Mouse (Mus musculus) hindbrain, embryonic 10.5 days (tissue): ENCODE results near the gene Rab10. TPM values are rescaled to one million over a fixed set of nuclear protein-coding genes. Genes with fewer than 3 reads are reported as not detected.
"Not testable (repeated sequence)": the region's sequence is repeated elsewhere in the genome, so short reads cannot be mapped to it uniquely, and the experiment has no call there.

Experiments
- DNase-seq: peaks from one replicate; pipeline ENCODE4 v3.0.0-alpha.2; 2017; ENCODE audit warnings: low spot score
- H3K27ac ChIP-seq: fragments of 300-500 bp; sonication (generic); 2 replicates; pipeline ENCODE4 v1.5.1; 2016; ENCODE audit warnings: mild to moderate bottlenecking, moderate library complexity
- H3K27me3 ChIP-seq: fragments of 300-500 bp; sonication (generic); 2 replicates; pipeline ENCODE4 v1.6.1; 2016; ENCODE audit warnings: mild to moderate bottlenecking; ENCODE audit not compliant: poor library complexity, insufficient read depth, severe bottlenecking
- H3K36me3 ChIP-seq: fragments of 300-500 bp; sonication (generic); 2 replicates; pipeline ENCODE4 v1.6.1; 2016; ENCODE audit warnings: mild to moderate bottlenecking, moderate library complexity
- H3K4me1 ChIP-seq: fragments of 300-500 bp; sonication (generic); replicated peaks from 2 replicates; pipeline ENCODE4 v1.6.1; 2016; ENCODE audit warnings: mild to moderate bottlenecking
- H3K4me3 ChIP-seq: fragments of 300-500 bp; sonication (generic); 2 replicates; pipeline ENCODE4 v1.5.1; 2016; ENCODE audit warnings: mild to moderate bottlenecking, moderate library complexity
- H3K9me3 ChIP-seq: fragments of 300-500 bp; sonication (generic); 2 replicates; pipeline ENCODE4 v1.6.1; 2016; ENCODE audit warnings: mild to moderate bottlenecking, moderate library complexity
- WGBS: fragments of 180-500 bp; shearing (Covaris S2); methylation state at CpG from one replicate; pipeline ENCODE4 v1.1.7; 2016; 5-methylcytosine and 5-hydroxymethylcytosine counted together
- polyA plus RNA-seq: library from polyadenylated mRNA; unstranded; fragments of >200 nt; fragmentation: Nextera tagmentation; extraction: Ambion mirVana; gene quantifications from 2 replicates; pipeline ENCODE4 v1.2.1, GENCODE M21; 2016

Gene Rab10
- polyA plus RNA-seq, 1 experiment from 2014 or later: 94.4 TPM

GRCm38 (mm10) chr12:3323241-3323640, 13.5 kb upstream of the Rab10 start:
- Histone ChIP-seq H3K9me3 (0 out of 2 replicates have a peak, but pooled peaks cover 2% of the 10 kb centered on the region), H3K36me3 (no peaks in the 10 kb centered on the region), H3K4me1 (no peaks in the 10 kb centered on the region), H3K4me3 (no peak overlapping the region), H3K27ac (no peak overlapping the region), H3K27me3 (no peaks in the 10 kb centered on the region)
- WGBS: 84% methylated on average over 6 of the region's 6 CpGs
- no peak for DNase-seq

DNA sequence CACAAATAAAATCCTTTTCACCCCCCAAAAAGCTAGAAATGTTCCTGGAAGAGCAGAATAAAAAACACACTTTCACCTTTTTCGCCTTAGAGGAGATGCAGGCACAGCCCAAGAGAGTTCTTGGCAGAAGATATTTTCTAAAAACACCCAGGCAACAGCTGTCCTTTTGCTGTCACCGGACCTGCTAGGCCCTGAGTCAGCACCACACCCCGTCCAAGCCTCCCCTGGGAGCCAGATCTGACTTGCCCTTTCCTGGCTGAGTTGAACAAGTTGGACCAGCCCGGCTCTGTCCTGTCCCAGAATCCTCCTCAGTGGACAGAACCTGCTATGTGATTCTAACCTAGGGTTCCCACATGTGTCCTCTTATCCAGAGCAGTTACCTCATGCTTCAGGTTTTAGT, 9.6 kb upstream of the Rab10 start:
- Histone ChIP-seq H3K36me3 (no peaks in the 10 kb centered on the region), H3K9me3 (0 out of 2 replicates have a peak, but pooled peaks cover 2% of the 10 kb centered on the region), H3K4me3 (no peak overlapping the region), H3K27me3 (no peaks in the 10 kb centered on the region), H3K4me1 (no peaks in the 10 kb centered on the region), H3K27ac (no peak overlapping the region)
- no peak for DNase-seq
- 70% methylated on average over 4 of the region's 4 CpGs for WGBS

DNA sequence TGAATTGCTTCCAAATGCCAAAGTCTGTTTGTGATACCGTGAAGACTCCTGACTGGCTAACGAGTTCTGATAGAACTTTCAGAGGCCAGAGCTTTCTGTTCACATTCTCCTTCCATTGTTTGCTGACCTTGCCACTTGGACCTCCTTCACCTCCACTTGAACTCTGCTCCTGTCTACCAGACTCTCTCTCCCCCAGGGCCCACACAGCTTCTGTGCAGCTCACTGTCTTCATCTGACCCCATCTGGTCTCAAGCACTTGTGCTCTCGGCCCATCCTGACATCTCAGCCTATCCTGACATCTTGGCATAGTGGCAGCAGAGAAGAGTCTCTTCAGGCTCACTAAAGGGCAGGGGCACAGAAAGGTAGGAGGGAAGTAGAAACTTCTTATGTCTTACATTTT, 7.2 kb upstream of the Rab10 start:
- no peaks in the 10 kb centered on the region for H3K36me3 ChIP-seq
- H3K9me3 ChIP-seq: 0 out of 2 replicates have a peak, but pooled peaks cover 2% of the 10 kb centered on the region
- WGBS: 74% methylated on average over 3 of the region's 3 CpGs
- H3K4me1 ChIP-seq: no peaks in the 10 kb centered on the region
- no peak overlapping the region for H3K4me3 ChIP-seq
- DNase-seq: no peak
- no peaks in the 10 kb centered on the region for H3K27me3 ChIP-seq
- H3K27ac ChIP-seq: no peak overlapping the region

- H3K27me3 ChIP-seq: no peaks in the 10 kb centered on the region
- no peaks in the 10 kb centered on the region for H3K4me1 ChIP-seq
- no peak overlapping the region for H3K4me3 ChIP-seq
- H3K9me3 ChIP-seq: 0 out of 2 replicates have a peak, but pooled peaks cover 2% of the 10 kb centered on the region
- H3K27ac ChIP-seq: no peak overlapping the region
- DNase-seq: no peak
- 63% methylated on average over 2 of the region's 2 CpGs for WGBS
- no peaks in the 10 kb centered on the region for H3K36me3 ChIP-seq
Observed at GRCm38 (mm10) chr12:3316083-3316482, 6.3 kb upstream of the Rab10 start.

DNA sequence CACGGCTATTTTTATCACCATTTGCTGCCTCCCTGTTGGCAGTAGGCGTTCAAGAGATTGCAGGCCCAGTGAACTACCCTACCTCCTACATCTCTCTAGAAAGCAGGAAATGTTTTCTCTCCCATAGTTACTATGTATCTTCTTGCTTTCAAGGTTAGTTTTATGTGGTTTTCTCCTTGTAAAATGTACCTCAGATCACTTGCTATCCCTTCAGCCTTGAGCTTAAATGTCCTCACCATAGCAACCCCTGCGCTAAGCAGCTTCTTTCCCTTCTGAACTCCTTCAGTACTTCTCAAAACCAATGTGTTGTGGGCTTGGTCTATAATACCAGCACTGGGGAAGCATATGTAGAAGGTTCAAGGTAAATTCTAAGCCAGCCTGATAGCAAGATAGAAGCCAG, 3.1 kb upstream of the Rab10 start:
- Histone ChIP-seq H3K27me3 (no peaks in the 10 kb centered on the region), H3K9me3 (0 out of 2 replicates have a peak, but pooled peaks cover 5% of the 10 kb centered on the region), H3K36me3 (no peaks in the 10 kb centered on the region), H3K27ac (no peak overlapping the region), H3K4me3 (no peak overlapping the region), H3K4me1 (peaks cover 12% of the 10 kb centered on the region)
- WGBS: 84% methylated on average over 3 of the region's 3 CpGs
- DNase-seq: no peak

- no peaks in the 10 kb centered on the region for H3K27me3 ChIP-seq
- peaks cover 21% of the 10 kb centered on the region for H3K4me1 ChIP-seq
- no peak for DNase-seq
- H3K27ac ChIP-seq: peak overlapping the region; percentile 98
- peak overlapping the region; percentile 86 for H3K4me3 ChIP-seq
- 0 out of 2 replicates have a peak, but pooled peaks cover 6% of the 10 kb centered on the region for H3K9me3 ChIP-seq
- 4% methylated on average over 15 of the region's 15 CpGs for WGBS
- H3K36me3 ChIP-seq: peaks cover 4% of the 10 kb centered on the region
Observed at GRCm38 (mm10) chr12:3310321-3310692, 538 bp upstream of the Rab10 start.

DNA sequence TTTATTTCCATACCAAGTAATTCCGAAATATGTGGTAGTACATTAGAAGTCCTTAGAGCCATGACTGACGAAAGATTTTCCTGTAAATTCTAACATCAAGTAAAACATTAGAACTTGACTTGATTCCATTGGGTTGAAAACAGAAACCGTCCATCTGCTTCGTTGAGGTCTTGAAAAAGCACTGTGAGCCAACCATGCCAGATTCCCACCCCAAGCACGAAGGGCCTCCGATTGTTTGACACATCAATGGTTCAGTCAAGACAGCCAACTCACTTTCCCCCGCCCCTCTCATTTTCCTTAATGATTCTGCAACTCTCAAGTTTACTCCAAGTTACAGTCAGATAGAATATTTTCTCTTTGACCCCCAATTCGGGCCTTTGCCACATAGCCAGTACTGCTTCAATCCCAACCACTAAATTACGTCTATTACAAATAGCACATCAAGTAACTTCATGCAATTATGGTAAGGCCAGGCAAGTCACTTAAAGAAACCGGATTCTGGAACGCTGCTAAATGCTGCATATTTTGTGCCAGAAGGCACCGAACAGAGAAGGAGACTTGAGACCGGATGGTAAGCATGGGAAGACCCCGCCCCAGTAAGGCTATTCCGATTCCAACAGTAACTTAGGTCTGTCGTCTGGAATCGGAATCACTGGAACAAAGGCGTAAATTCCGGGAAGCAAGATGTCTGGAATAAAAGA, 1.1 kb downstream of the Rab10 start:
- peaks cover 18% of the 10 kb centered on the region for H3K36me3 ChIP-seq
- H3K27me3 ChIP-seq: no peaks in the 10 kb centered on the region
- WGBS: 6% methylated on average over 19 of the region's 19 CpGs
- peak; percentile 13 for DNase-seq
- peaks cover 21% of the 10 kb centered on the region for H3K4me1 ChIP-seq
- H3K4me3 ChIP-seq: peak overlapping the region; percentile 86
- H3K9me3 ChIP-seq: 0 out of 2 replicates have a peak, but pooled peaks cover 18% of the 10 kb centered on the region
- H3K27ac ChIP-seq: peak overlapping the region; percentile 98

- DNase-seq: no peak
- H3K27me3 ChIP-seq: no peaks in the 10 kb centered on the region
- H3K36me3 ChIP-seq: peaks cover 28% of the 10 kb centered on the region
- WGBS: 59% methylated on average over 6 of the region's 6 CpGs
- no peak overlapping the region for H3K27ac ChIP-seq
- H3K4me1 ChIP-seq: peaks cover 21% of the 10 kb centered on the region
- peaks cover 28% of the 10 kb centered on the region for H3K9me3 ChIP-seq
- H3K4me3 ChIP-seq: peak overlapping the region; percentile 86
Observed at GRCm38 (mm10) chr12:3307587-3307986, 2.2 kb downstream of the Rab10 start.

GRCm38 (mm10) chr12:3305238-3305637, 4.5 kb downstream of the Rab10 start:
- DNase-seq: no peak
- Histone ChIP-seq H3K36me3 (peaks cover 49% of the 10 kb centered on the region), H3K27ac (no peak overlapping the region), H3K4me1 (peaks cover 15% of the 10 kb centered on the region), H3K9me3 (peaks cover 46% of the 10 kb centered on the region), H3K27me3 (no peaks in the 10 kb centered on the region), H3K4me3 (no peak overlapping the region)
- WGBS: 97% methylated on average over 2 of the region's 2 CpGs

- H3K4me3 ChIP-seq, H3K27me3 ChIP-seq, H3K27ac ChIP-seq, DNase-seq, H3K4me1 ChIP-seq: not testable (repeated sequence)
- Histone ChIP-seq H3K36me3 (peaks cover 74% of the 10 kb centered on the region), H3K9me3 (peaks cover 58% of the 10 kb centered on the region)
- WGBS: 96% methylated on average over 6 of the region's 6 CpGs
Observed at GRCm38 (mm10) chr12:3297622-3298021, 12.1 kb downstream of the Rab10 start.

GRCm38 (mm10) chr12:3296056-3296455, 13.7 kb downstream of the Rab10 start:
- H3K36me3 ChIP-seq: peaks cover 70% of the 10 kb centered on the region
- DNase-seq: no peak
- no peaks in the 10 kb centered on the region for H3K27me3 ChIP-seq
- WGBS: 89% methylated on average over 2 of the region's 2 CpGs
- no peak overlapping the region for H3K4me3 ChIP-seq
- H3K27ac ChIP-seq: no peak overlapping the region
- H3K4me1 ChIP-seq: no peaks in the 10 kb centered on the region
- peaks cover 54% of the 10 kb centered on the region for H3K9me3 ChIP-seq

- Histone ChIP-seq H3K27me3 (no peaks in the 10 kb centered on the region), H3K27ac (no peak overlapping the region), H3K4me1 (no peaks in the 10 kb centered on the region), H3K36me3 (peaks cover 69% of the 10 kb centered on the region), H3K9me3 (peaks cover 48% of the 10 kb centered on the region), H3K4me3 (no peak overlapping the region)
- WGBS: 83% methylated on average over 1 of the region's 1 CpGs
- no peak for DNase-seq
Observed at GRCm38 (mm10) chr12:3291849-3292248, 17.9 kb downstream of the Rab10 start.

GRCm38 (mm10) chr12:3291038-3291437, 18.7 kb downstream of the Rab10 start:
- Histone ChIP-seq H3K27ac (no peak overlapping the region), H3K4me1 (no peaks in the 10 kb centered on the region), H3K36me3 (peaks cover 63% of the 10 kb centered on the region), H3K9me3 (peaks cover 48% of the 10 kb centered on the region), H3K27me3 (no peaks in the 10 kb centered on the region), H3K4me3 (no peak overlapping the region)
- no peak for DNase-seq
- WGBS: 93% methylated on average over 4 of the region's 4 CpGs
